Mouse (Mus musculus): ENCODE results near the gene Elfn2.

- no peak for TF ChIP-seq EP300 (optimal IDR thresholded peaks at IDR 0.05)
- no peak for TF ChIP-seq CTCF (IDR thresholded peaks at IDR 0.05; ENCODE audit: low read depth)
Observed at GRCm38 (mm10) chr15:78673436-78673835, 45.1 kb downstream of the Elfn2 start.
